Mouse (Mus musculus) E14TG2a.4 (cell line): ENCODE measurements around the gene Rab2b.

Source experiments
- H3K27me3 ChIP-seq: 2 replicates; pipeline ENCODE4 v1.6.1; 2014; ENCODE audit warnings: low read length, control low read depth; ENCODE audit not compliant: insufficient read depth
- H3K36me3 ChIP-seq: 2 replicates; pipeline ENCODE4 v1.6.1; 2014; ENCODE audit warnings: low read length, control low read depth; ENCODE audit not compliant: insufficient read depth
- H3K4me1 ChIP-seq: replicated peaks from 2 replicates; pipeline ENCODE4 v1.6.1; 2014; ENCODE audit warnings: low read depth, low read length, control low read depth
- H3K4me3 ChIP-seq: replicated peaks from 2 replicates; pipeline ENCODE4 v1.5.1; 2014; ENCODE audit warnings: mild to moderate bottlenecking, low read length
- H3K9me3 ChIP-seq: 2 replicates; pipeline ENCODE4 v1.6.1; 2014; ENCODE audit warnings: low read length, control low read depth
- CTCF ChIP-seq: conservative IDR thresholded peaks from 2 replicates; pipeline ENCODE4 v1.5.1; 2014; ENCODE audit warnings: low read length
- NANOG ChIP-seq: IDR thresholded peaks from 2 replicates; pipeline ENCODE4 v1.6.1; 2014; ENCODE audit warnings: borderline replicate concordance, low read length, mixed read lengths
- POU5F1 ChIP-seq: IDR thresholded peaks from 2 replicates; pipeline ENCODE4 v1.6.1; 2014; ENCODE audit warnings: low read length, borderline replicate concordance

Rab2b gene

DNA sequence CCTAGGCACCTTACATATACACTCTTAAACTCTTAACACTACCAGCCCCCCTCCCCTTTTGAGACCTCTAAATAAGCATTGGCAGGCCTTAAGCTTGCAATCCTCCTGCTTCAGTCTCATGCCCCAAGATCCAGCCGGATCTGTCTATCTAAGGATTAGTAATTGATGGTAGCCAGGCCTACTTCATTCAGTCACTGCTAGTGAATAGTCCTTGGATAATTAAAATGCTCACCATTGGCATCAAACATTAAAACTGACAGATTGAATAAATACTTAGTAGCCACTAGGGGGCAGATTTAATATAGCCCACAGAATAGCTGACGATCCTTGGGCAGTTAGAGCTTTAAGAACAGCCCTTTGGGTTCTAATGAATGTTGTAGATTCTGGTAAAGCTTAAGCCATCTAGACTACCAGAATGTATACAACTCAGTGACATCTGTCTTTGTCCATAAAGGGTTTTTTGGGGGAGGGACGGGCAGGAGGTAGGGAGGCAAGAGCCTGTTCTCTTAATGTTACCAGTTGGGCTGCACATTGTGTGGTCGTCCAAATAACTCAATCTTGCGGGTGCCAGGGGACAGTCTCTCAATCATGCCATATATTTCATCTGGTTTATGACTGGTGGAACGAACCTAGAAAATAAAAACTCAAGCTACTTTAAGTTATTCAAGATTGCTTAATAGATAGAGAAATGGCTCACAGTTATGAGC, 16.4 kb upstream of the Rab2b start:
- no peaks in the 10 kb centered on the region for H3K4me1 ChIP-seq
- no peak overlapping the region for H3K4me3 ChIP-seq
- H3K36me3 ChIP-seq, result peaks cover 98% of the 10 kb centered on the region
- no peaks in the 10 kb centered on the region for H3K27me3 ChIP-seq
- TF ChIP-seq CTCF (peak; percentile 62), NANOG (no peak)
- no peaks in the 10 kb centered on the region for H3K9me3 ChIP-seq

DNA sequence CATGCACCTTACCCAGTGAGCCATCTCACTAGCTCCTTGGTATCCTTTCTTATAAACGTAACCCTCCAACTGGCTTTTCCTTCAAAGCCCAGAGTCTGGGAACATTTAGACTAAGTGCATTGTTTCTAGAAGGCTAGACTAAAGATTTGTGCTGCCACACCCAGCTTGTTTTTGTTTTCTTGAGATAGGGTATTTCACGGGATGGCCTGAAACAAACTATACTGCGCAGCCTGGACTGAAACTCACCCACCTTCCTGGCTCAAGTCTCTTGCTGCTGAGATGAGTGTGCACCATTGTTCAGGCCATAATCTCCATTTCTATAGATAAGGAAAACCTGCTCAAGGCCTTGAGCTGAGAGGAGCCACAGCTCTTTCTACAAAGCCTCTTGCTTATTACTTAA, 4.8 kb upstream of the Rab2b start:
- H3K36me3 ChIP-seq, result peaks cover 36% of the 10 kb centered on the region
- peaks cover 45% of the 10 kb centered on the region for H3K4me1 ChIP-seq
- H3K9me3 ChIP-seq, result no peaks in the 10 kb centered on the region
- TF ChIP-seq CTCF (no peak), NANOG (no peak), POU5F1 (no peak)
- H3K27me3 ChIP-seq, result no peaks in the 10 kb centered on the region
- peak overlapping the region; percentile 35 for H3K4me3 ChIP-seq

DNA sequence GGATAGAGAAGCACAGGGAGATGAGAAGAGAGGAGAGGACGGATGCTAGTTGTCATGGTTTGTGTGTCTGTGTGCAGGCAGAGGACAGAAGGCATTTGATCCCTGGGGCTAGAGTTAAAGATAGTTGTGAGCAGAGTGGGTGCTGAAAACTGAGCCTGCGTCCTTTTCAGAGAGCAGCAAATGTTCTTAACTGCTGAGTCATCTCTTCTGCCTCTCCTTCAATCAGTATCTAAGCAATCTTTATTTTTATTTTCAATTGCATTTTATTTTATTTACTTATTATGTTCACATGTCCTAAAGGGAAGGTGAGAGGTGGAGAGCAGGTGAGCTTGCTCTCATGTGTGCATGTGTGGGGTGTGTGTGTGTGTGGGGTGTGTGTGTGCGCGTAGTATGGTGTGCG, 4.3 kb upstream of the Rab2b start:
- Histone ChIP-seq H3K27me3 (no peaks in the 10 kb centered on the region), H3K4me1 (peaks cover 45% of the 10 kb centered on the region)
- TF ChIP-seq POU5F1, result no peak
- no peak for TF ChIP-seq NANOG
- no peak for TF ChIP-seq CTCF

DNA sequence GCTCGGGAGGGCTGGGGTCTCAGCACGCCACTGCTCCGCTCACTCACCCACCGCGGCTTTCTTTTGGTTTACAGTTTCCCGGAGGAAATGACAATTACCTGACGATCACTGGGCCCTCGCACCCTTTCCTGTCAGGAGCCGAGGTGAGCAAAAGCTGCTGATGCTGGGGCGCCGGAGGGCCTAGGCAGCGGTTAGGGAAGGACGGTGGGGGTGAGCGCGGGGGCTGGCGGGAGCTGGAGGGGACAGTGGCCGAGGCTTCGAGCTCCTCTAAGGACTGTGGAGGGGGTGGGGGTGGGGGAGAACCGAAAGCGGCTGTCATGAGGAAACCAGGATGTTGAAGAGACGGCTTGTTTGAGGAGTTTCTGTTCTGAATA, 389 bp upstream of the Rab2b start:
- TF ChIP-seq POU5F1 (no peak), NANOG (no peak), CTCF (no peak)
- H3K4me1 ChIP-seq, result peaks cover 38% of the 10 kb centered on the region
- no peaks in the 10 kb centered on the region for H3K9me3 ChIP-seq
- peaks cover 9% of the 10 kb centered on the region for H3K36me3 ChIP-seq
- peak overlapping the region; percentile 95 for H3K4me3 ChIP-seq
- no peaks in the 10 kb centered on the region for H3K27me3 ChIP-seq

More for the DNA sequence above, 4.3 kb upstream of the Rab2b start:
- Histone ChIP-seq H3K36me3 (peaks cover 32% of the 10 kb centered on the region), H3K4me3 (peak overlapping the region; percentile 35), H3K9me3 (no peaks in the 10 kb centered on the region)

DNA sequence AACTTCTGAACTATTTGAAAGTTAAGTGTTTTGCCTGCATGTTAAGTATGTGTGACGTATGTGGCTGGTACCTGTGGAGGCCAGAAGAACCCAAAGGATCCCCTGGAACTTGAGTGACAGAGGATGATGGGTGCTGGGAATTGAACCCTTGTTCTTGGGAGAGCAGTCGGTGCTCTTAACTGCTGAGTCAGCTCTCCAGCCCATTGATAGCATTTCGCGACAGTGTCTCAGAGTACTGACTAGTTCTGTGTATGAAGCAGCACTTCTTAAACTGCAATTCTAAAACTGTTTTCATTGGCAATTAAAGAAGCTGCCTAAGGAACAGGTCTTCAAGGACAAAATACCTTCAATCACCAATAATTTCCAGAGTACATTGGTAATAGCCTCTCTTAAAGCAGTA, 2.1 kb downstream of the Rab2b start:
- no peak for TF ChIP-seq POU5F1
- TF ChIP-seq CTCF, result no peak
- TF ChIP-seq NANOG, result no peak
- Histone ChIP-seq H3K4me1 (peaks cover 33% of the 10 kb centered on the region), H3K9me3 (no peaks in the 10 kb centered on the region)

DNA sequence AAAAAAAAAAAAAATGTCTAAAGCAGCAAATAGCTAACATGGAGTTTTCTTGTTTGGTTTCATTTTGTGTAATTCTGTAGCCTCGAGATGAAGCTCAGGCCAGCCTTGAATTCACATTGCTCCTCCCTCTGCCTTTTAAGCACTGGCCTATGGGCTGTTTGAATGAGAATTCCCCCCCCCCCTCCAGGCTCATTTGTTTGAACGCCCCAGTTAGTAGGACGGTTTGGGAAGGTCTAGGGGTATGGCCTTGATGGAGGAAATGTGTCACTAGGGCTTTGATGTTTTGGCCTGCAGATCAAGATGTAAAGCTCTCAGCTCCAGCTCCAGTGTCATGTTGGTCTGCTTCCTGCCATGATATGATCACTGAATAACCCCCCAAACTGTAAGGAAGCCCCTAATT, 6.6 kb downstream of the Rab2b start:
- no peak for TF ChIP-seq POU5F1
- TF ChIP-seq CTCF, result no peak
- TF ChIP-seq NANOG, result no peak
- H3K4me3 ChIP-seq, result no peak overlapping the region
- peaks cover 22% of the 10 kb centered on the region for H3K4me1 ChIP-seq
- H3K36me3 ChIP-seq, result peaks cover 21% of the 10 kb centered on the region
- no peaks in the 10 kb centered on the region for H3K27me3 ChIP-seq
- no peaks in the 10 kb centered on the region for H3K9me3 ChIP-seq

More for the DNA sequence above, 2.1 kb downstream of the Rab2b start:
- Histone ChIP-seq H3K4me3 (no peak overlapping the region), H3K27me3 (no peaks in the 10 kb centered on the region), H3K36me3 (peaks cover 17% of the 10 kb centered on the region)

DNA sequence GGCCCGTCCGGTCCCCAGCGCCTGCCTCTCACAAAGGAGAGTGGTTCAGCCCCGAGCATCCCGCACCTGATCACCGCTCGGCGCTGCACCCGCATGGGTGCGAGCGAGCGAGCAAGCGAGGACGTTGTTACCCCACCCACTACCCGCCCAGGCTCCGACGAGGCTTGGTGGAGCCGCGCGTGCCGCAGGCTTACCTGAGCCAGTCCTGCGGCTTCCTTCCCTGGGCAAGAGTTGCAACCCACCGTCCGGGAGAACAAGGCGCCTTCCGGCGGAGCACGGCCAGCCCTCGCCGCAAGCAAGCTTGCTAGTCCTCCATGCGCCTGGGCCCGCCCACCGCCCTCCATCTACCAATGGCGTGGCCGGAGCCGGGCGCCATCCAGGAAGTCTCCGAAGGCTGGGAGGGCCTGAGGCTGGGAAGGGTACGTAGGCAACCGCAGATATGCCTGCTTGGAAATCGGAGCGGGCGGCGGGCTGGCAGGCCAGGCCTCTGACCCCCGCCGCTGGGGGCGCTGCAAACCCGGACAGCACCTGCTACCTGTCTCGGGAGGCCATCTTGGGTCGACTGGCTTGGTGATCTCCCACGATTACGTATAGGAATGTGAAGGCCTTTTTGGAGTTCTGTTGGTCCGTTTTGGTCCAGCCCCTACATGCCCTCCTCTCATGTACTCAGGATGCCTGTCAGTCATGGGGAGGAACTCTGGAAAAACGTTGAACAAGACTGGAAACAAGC, 21.7 kb downstream of the Rab2b start, which contains the start of gene Chd8:
Chd8 (minus strand) TSS at position 297 of the 730 bp plus-strand sequence.
- Histone ChIP-seq H3K9me3 (no peaks in the 10 kb centered on the region), H3K27me3 (no peaks in the 10 kb centered on the region), H3K36me3 (peaks cover 7% of the 10 kb centered on the region), H3K4me1 (peaks cover 46% of the 10 kb centered on the region), H3K4me3 (peak within 1 kb of the TSS; percentile 95)
- TF ChIP-seq POU5F1 (no peak), CTCF (peak; percentile 8; the same call in 1 of the 2 replicates)

DNA sequence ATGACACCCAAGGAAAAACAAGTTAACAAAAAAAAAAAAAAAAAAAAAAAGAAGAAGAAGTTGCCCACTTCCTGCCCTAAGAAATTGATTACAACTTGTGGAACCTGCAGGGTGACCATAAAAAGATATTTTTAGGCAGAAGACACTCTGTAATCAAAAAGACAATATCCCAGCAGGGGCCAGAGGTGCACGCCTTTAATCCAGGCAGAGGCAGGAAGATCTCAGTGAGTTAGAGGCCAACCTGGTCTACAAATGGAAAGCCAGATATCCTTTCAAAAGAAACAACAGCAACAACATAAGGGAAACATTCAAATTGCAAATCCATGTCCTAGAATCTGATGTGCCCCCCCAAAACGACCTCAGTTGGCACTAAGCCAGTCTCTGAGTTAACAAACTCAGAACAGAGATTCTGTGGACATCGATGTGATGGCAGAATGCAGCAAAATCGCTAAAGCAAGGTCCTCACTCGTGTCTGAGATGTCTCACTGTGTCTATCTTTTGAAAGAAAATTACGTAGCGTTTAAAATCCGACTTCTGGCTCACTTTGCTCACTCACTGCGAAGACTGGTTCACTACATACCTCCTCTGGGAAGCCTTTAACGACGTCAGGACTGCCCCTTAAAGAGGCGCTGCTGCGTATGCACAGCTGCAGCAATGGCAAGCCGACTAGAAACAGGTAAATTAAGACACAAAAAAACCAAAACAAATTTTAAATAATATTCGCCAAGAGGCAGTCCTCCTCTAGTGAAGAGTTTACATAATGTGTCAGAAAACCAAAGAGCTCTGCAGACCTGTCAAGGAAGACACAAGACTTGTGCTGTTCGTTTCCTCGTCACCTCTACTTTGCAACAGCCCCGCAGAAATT, 22.8 kb downstream of the Rab2b start:
- Histone ChIP-seq H3K9me3 (no peaks in the 10 kb centered on the region), H3K4me1 (peaks cover 57% of the 10 kb centered on the region), H3K27me3 (no peaks in the 10 kb centered on the region), H3K36me3 (peaks cover 6% of the 10 kb centered on the region), H3K4me3 (peak overlapping the region; percentile 95)
- TF ChIP-seq POU5F1 (no peak), NANOG (peak; percentile 41; the same call in 1 of the 2 replicates)
